Mouse (Mus musculus) hindbrain, embryonic 11.5 days (tissue): ENCODE measurements at regions not wholly inside any gene's neighbourhood (a gene's known extent, or its start where the extent isn't known, plus 50 kb on each side); places are given as distances from the start of the nearest gene placed in this dataset.
A peak's percentile ranks its signal among the peaks of the same experiment; 100 is the strongest.

Experiments
- ATAC-seq: fragments of 200-750 bp; cut with Nextera tagmentation; 2 replicates; pipeline ENCODE4 v1.8.0; 2017; ENCODE audit warnings: mild to moderate bottlenecking, moderate TSS enrichment, moderate library complexity; ENCODE audit not compliant: low FRiP score
- DNase-seq: peaks from one replicate; pipeline ENCODE4 v3.0.0-alpha.2; 2015; ENCODE audit warnings: low spot score
- H3K27ac ChIP-seq: fragments of 300-500 bp; sonication (generic); 2 replicates; pipeline ENCODE4 v1.5.1; 2014; ENCODE audit warnings: mild to moderate bottlenecking, low read depth, low read length
- H3K27me3 ChIP-seq: fragments of 300-500 bp; sonication (generic); 2 replicates; pipeline ENCODE4 v1.6.1; 2014; ENCODE audit warnings: mild to moderate bottlenecking, low read length, moderate library complexity, mixed read lengths; ENCODE audit not compliant: control insufficient read depth, insufficient read depth
- H3K36me3 ChIP-seq: fragments of 300-500 bp; sonication (generic); 2 replicates; pipeline ENCODE4 v1.6.1; 2014; ENCODE audit warnings: mild to moderate bottlenecking, low read length, moderate library complexity, mixed read lengths; ENCODE audit not compliant: control insufficient read depth, insufficient read depth
- H3K4me1 ChIP-seq: fragments of 300-500 bp; sonication (generic); replicated peaks from 2 replicates; pipeline ENCODE4 v1.6.1; 2014; ENCODE audit warnings: low read length, mixed read lengths; ENCODE audit not compliant: control insufficient read depth, insufficient read depth
- H3K4me2 ChIP-seq: fragments of 300-500 bp; sonication (generic); replicated peaks from 2 replicates; pipeline ENCODE4 v1.6.1; 2014; ENCODE audit warnings: mild to moderate bottlenecking, low read depth, low read length
- H3K4me3 ChIP-seq: fragments of 300-500 bp; sonication (generic); 2 replicates; pipeline ENCODE4 v1.5.1; 2014; ENCODE audit warnings: low read depth, low read length
- H3K9ac ChIP-seq: fragments of 300-500 bp; sonication (generic); 2 replicates; pipeline ENCODE4 v1.6.1; 2014; ENCODE audit warnings: low read depth, low read length
- H3K9me3 ChIP-seq: fragments of 300-500 bp; sonication (generic); 2 replicates; pipeline ENCODE4 v1.6.1; 2016; ENCODE audit warnings: low read length; ENCODE audit not compliant: control insufficient read depth
- WGBS: fragments of 180-500 bp; shearing (Covaris S2); extraction: QIAGEN DNeasy Blood & Tissue Kit; methylation state at CpG from one replicate; pipeline ENCODE4 v1.1.7; 2014; 5-methylcytosine and 5-hydroxymethylcytosine counted together

GRCm38 (mm10) chr1:141430117-141430516 lies 1184.2 kb downstream of the Kcnt2 start:
- H3K4me2 ChIP-seq, result no peak overlapping the region
- 77% methylated on average over 2 of the region's 2 CpGs for WGBS
- no peak overlapping the region for H3K27ac ChIP-seq
- H3K4me3 ChIP-seq, result no peak overlapping the region
- ATAC-seq (no peak), DNase-seq (no peak)
- H3K36me3 ChIP-seq, result no peaks in the 10 kb centered on the region
- no peaks in the 10 kb centered on the region for H3K4me1 ChIP-seq
- no peaks in the 10 kb centered on the region for H3K9me3 ChIP-seq
- no peaks in the 10 kb centered on the region for H3K27me3 ChIP-seq
- no peak overlapping the region for H3K9ac ChIP-seq

DNA sequence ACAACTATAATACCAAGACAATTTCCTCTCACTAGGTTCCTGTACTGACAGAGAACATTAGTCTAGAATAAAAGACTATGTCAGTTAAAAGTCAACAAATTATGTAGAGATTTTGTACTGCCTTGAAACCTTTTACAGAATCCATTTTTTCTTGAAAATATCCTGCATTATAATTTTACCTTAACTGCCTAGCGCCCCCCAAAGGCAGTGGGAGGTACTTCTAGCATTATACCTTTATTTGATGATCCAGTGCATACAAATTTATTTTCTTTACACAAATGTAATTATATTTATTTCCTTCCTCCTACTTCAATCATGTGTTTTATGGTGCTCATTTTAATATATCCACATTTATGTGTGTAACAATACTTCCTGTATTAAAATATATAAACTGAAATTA lies 1189.5 kb downstream of the Kcnt2 start:
- H3K9me3 ChIP-seq, result no peaks in the 10 kb centered on the region
- WGBS, result 3% methylated on average over 1 of the region's 1 CpGs
- H3K4me1 ChIP-seq, result no peaks in the 10 kb centered on the region
- DNase-seq (no peak), ATAC-seq (no peak)
- no peak overlapping the region for H3K4me3 ChIP-seq
- no peaks in the 10 kb centered on the region for H3K36me3 ChIP-seq
- no peak overlapping the region for H3K4me2 ChIP-seq
- H3K9ac ChIP-seq, result no peak overlapping the region
- no peaks in the 10 kb centered on the region for H3K27me3 ChIP-seq
- H3K27ac ChIP-seq, result no peak overlapping the region

GRCm38 (mm10) chr1:141440234-141440633 lies 1194.3 kb downstream of the Kcnt2 start:
- Histone ChIP-seq H3K27ac (no peak overlapping the region), H3K4me2 (no peak overlapping the region), H3K9me3 (no peaks in the 10 kb centered on the region), H3K4me3 (no peak overlapping the region), H3K27me3 (no peaks in the 10 kb centered on the region), H3K4me1 (no peaks in the 10 kb centered on the region), H3K36me3 (no peaks in the 10 kb centered on the region), H3K9ac (no peak overlapping the region)
- DNase-seq, result no peak
- 0 out of 2 replicates have a peak, but pooled peaks have one; percentile 57 for ATAC-seq

- no peak overlapping the region for H3K27ac ChIP-seq
- H3K4me2 ChIP-seq, result no peak overlapping the region
- no peaks in the 10 kb centered on the region for H3K27me3 ChIP-seq
- ATAC-seq (no peak), DNase-seq (no peak)
- WGBS, result 95% methylated on average over 1 of the region's 1 CpGs
- H3K9ac ChIP-seq, result no peak overlapping the region
- no peaks in the 10 kb centered on the region for H3K4me1 ChIP-seq
- H3K9me3 ChIP-seq, result no peaks in the 10 kb centered on the region
- H3K36me3 ChIP-seq, result no peaks in the 10 kb centered on the region
- H3K4me3 ChIP-seq, result no peak overlapping the region
Observed at GRCm38 (mm10) chr1:141450960-141451359, 1205.0 kb downstream of the Kcnt2 start.

DNA sequence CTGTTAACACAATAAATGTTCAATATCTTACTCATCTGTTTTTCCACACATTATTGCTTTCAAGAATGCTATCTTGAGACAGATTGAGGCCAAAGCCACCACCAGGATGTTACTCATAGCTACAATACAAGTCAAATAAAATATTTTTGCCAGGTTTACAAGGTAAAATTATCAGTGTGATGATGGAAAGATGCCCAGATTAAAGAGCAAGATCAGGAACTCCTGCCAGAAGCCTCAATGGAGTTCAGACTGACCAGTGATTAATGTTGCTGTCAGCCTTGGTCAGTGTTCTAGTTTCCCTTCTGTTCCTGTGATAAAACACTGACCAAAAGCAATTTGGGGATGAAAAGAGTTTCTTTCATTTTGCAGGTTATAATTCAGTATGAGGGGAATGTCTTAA lies 1218.6 kb downstream of the Kcnt2 start:
- Histone ChIP-seq H3K27ac (no peak overlapping the region), H3K4me1 (no peaks in the 10 kb centered on the region), H3K36me3 (no peaks in the 10 kb centered on the region), H3K27me3 (no peaks in the 10 kb centered on the region), H3K9ac (no peak overlapping the region), H3K4me3 (no peak overlapping the region), H3K4me2 (no peak overlapping the region), H3K9me3 (no peaks in the 10 kb centered on the region)
- DNase-seq (no peak), ATAC-seq (no peak)
